Mouse (Mus musculus): ENCODE measurements at regions not wholly inside any gene's neighbourhood (a gene's known extent, or its start where the extent isn't known, plus 50 kb on each side); places are given as distances from the start of the nearest gene placed in this dataset.
A peak's percentile ranks its signal among the peaks of the same experiment; 100 is the strongest.

- peak; percentile 59; the same call in 1 of the 2 replicates for ATAC-seq (replicated peaks; ENCODE audit: low FRiP score, low TSS enrichment, poor library complexity, severe bottlenecking)
These were observed 230.0 kb downstream of the Poteg start for GRCm38 (mm10) chr8:27677143-27678106.

DNA sequence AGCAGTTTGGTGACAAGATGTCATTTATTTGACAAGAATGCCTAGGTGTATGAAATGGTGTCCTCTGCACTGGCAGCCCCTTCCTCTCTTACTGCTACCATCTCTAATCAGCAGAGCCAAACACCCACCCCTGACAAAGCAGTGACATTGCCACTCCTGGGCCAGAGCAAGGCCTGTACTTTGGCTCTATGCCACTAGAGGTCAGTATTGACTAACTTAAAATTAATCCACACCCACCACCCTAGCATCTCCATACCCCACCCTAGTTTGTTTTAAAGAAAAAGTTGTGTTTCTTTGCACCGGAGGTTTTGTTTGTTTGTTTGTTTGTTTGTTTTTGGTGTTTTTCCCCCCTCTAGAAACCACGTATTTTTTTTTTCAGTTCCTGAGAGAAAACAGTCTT lies 231.7 kb downstream of the Poteg start:
- peak; percentile 89 for ATAC-seq (replicated peaks; ENCODE audit: low FRiP score, low TSS enrichment, poor library complexity, severe bottlenecking)

DNA sequence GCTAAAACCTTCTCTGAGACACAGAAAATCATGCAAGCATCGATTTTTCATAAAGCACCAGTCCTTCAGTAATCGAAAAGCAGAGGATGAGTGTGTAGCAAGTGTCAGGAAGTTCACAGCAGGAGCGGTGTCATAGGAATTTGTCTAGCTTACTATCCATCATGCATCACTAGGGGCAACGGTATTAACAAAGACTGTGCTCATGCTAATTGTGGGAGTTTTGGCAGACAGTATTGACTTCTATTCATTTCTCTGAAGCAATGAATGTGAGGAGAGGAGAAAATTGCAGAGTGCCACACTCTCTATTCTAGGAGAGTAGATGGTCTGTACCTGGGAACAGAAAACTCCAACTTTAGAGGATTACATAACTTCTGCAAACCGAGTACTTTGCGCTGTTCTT lies 274.5 kb downstream of the Poteg start:
- no peak for ATAC-seq (replicated peaks; ENCODE audit: low FRiP score, low TSS enrichment, poor library complexity, severe bottlenecking)

DNA sequence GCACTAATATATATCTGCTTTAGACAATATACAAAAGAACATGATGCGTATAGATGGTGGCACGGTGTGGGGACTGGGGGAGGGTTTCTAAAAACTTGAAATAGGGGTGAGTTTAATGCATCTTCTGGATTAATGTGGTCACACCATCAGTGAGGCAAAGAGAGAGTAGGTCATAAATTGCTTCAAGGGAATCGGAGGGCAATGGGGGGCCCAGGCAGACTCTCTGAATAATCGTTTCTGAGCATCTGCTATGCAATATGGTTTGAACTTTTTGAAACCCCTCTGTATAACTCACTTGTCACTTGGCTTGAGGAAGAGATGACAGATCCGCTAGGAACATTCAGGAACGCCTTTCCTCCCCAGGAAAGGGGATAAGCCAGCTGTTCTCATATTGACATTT lies 322.8 kb downstream of the Poteg start:
- ATAC-seq (replicated peaks; ENCODE audit: low FRiP score, low TSS enrichment, poor library complexity, severe bottlenecking), result no peak

GRCm38 (mm10) chr8:27770803-27771202 lies 323.3 kb downstream of the Poteg start:
- no peak for ATAC-seq (replicated peaks; ENCODE audit: low FRiP score, low TSS enrichment, poor library complexity, severe bottlenecking)

DNA sequence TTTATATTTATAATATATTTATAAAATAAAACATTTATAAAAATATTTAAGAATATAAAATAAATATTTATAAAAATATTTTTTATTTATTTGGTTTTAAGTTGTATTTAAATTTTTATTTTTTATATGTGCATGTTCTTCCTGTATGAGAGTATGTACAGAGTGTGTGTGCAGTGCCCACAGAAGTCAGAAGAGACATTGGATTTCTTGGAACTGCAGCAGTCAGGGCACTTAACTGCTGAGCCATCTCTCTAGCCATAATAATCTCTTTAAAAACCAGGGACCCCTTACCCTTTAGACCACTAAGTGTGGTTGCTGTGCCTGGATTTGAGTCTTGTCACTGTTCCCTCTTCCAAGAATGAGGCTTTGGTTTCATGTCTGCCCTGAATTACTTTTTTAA lies 323.8 kb downstream of the Poteg start:
- no peak for ATAC-seq (replicated peaks; ENCODE audit: low FRiP score, low TSS enrichment, poor library complexity, severe bottlenecking)

GRCm38 (mm10) chr8:27778982-27779381 lies 331.5 kb downstream of the Poteg start:
- ATAC-seq (replicated peaks; ENCODE audit: low FRiP score, low TSS enrichment, poor library complexity, severe bottlenecking), result no peak

Measured in megakaryocyte-erythroid progenitor cell, adult 5-6 weeks (primary cell).